Mouse (Mus musculus) embryonic stem cell, embryonic (primary cell): ENCODE results near the gene Slc22a5.
"Not testable (repeated sequence)": the region's sequence is repeated elsewhere in the genome, so short reads cannot be mapped to it uniquely, and the experiment has no call there.

ENCODE experiments used
- CTCF ChIA-PET, 4 experiments: fragments of 300-600 bp in 2 of 4; fragments of 350-600 bp in 2 of 4; sonication (Branson Sonifier 250); formaldehyde crosslinking; loops; one replicate each; lab custom pipeline; 2022; ENCODE audit warnings: inconsistent platforms in 2 of 4; lab: Charles Lee
- POLR2A ChIA-PET, 4 experiments: fragments of 300-600 bp in 2 of 4; fragments of 350-600 bp in 2 of 4; sonication (Branson Sonifier 250); formaldehyde crosslinking; loops; one replicate each; lab custom pipeline; 2022; ENCODE audit warnings: antibody characterized with exemption in 4 of 4, inconsistent platforms in 1 of 4; lab: Charles Lee

Gene Slc22a5

GRCm38 (mm10) chr11:53893451-53893850 is 2.0 kb upstream of the Slc22a5 start:
- CTCF ChIA-PET = interaction anchor here in 1 of 4 experiments (0.9 kb wide), 1 partner anchor 109 kb away, joined by 4 read pairs; no protein-coding TSS in a partner anchor

GRCm38 (mm10) chr11:53892716-53893416 is 1.4 kb upstream of the Slc22a5 start:
- POLR2A ChIA-PET = interaction anchor here in 3 of 4 experiments (0.6 to 4.2 kb wide), 10 partner anchors 8 to 630 kb away, joined by 3 to 64 read pairs (median 6); partner anchors contain the start of genes Rad50 (in 1 of the 3), Rapgef6 (in 1 of the 3) and Slc22a21 (in 1 of the 3)
- CTCF ChIA-PET = interaction anchor here in 2 of 4 experiments (0.6 to 1.4 kb wide), 4 partner anchors 10 to 121 kb away, joined by 3 to 4 read pairs (median 4); no protein-coding TSS in a partner anchor

More at GRCm38 (mm10) chr11:53893451-53893850, 2.0 kb upstream of the Slc22a5 start:
- POLR2A ChIA-PET = interaction anchor here in 3 of 4 experiments (0.6 to 4.2 kb wide), 4 partner anchors 9 to 87 kb away, joined by 3 to 64 read pairs (median 13); partner anchors contain the start of gene Slc22a21 (in 1 of the 3)

- ChIA-PET CTCF (interaction anchor here in 2 of 4 experiments (0.6 to 1.4 kb wide), 6 partner anchors 12 to 156 kb away, joined by 3 to 7 read pairs (median 4); no protein-coding TSS in a partner anchor), POLR2A (interaction anchor here in 3 of 4 experiments (0.7 to 4.2 kb wide), 14 partner anchors 11 to 896 kb away, joined by 3 to 64 read pairs (median 4); partner anchors contain the start of genes Irf1 (in 2 of the 3), Slc22a21 (in 2 of the 3), Cdc42se2 (in 1 of the 3) and Rad50 (in 1 of the 3))
Observed at GRCm38 (mm10) chr11:53890906-53891504, 455 bp downstream of the Slc22a5 start.

- CTCF ChIA-PET = no interaction called here
- POLR2A ChIA-PET = no interaction called here
Observed at GRCm38 (mm10) chr11:53890225-53890624, 1.2 kb downstream of the Slc22a5 start.

GRCm38 (mm10) chr11:53889091-53889645 is 2.3 kb downstream of the Slc22a5 start:
- POLR2A ChIA-PET = interaction anchor here in 2 of 4 experiments (0.6 to 1.3 kb wide), 3 partner anchors 13 to 252 kb away, joined by 3 read pairs; no protein-coding TSS in a partner anchor
- CTCF ChIA-PET = interaction anchor here in 2 of 4 experiments (0.6 kb wide), 2 partner anchors 88 to 424 kb away, joined by 3 to 4 read pairs; no protein-coding TSS in a partner anchor

- POLR2A ChIA-PET = interaction anchor here in 1 of 4 experiments (0.6 kb wide), 1 partner anchor 270 kb away, joined by 3 read pairs; the partner anchor contains the start of gene Il4
- CTCF ChIA-PET = no interaction called here
Observed at GRCm38 (mm10) chr11:53888242-53888641, 3.2 kb downstream of the Slc22a5 start.

- ChIA-PET POLR2A (no interaction called here), CTCF (interaction anchor here in 1 of 4 experiments (0.6 kb wide), 1 partner anchor 34 kb away, joined by 3 read pairs; no protein-coding TSS in a partner anchor)
Observed at GRCm38 (mm10) chr11:53883287-53883686, 8.2 kb downstream of the Slc22a5 start.

GRCm38 (mm10) chr11:53878096-53878495 is 13.4 kb downstream of the Slc22a5 start:
- CTCF ChIA-PET = interaction anchor here in 3 of 4 experiments (0.6 to 2.5 kb wide), 5 partner anchors 14 to 508 kb away, joined by 3 to 8 read pairs (median 4); no protein-coding TSS in a partner anchor

GRCm38 (mm10) chr11:53876488-53876887 is 15.0 kb downstream of the Slc22a5 start:
- CTCF ChIA-PET = no interaction called here
- POLR2A ChIA-PET = no interaction called here

More at GRCm38 (mm10) chr11:53878096-53878495, 13.4 kb downstream of the Slc22a5 start:
- POLR2A ChIA-PET = not testable (repeated sequence)

GRCm38 (mm10) chr11:53874706-53875105 is 16.8 kb downstream of the Slc22a5 start:
- ChIA-PET POLR2A (interaction anchor here in 1 of 4 experiments (0.5 kb wide), 1 partner anchor 16 kb away, joined by 3 read pairs; no protein-coding TSS in a partner anchor), CTCF (interaction anchor here in 3 of 4 experiments (0.6 to 1.1 kb wide), 6 partner anchors 18 to 383 kb away, joined by 3 to 11 read pairs (median 4); no protein-coding TSS in a partner anchor)

GRCm38 (mm10) chr11:53873909-53874704 is 17.4 kb downstream of the Slc22a5 start:
- POLR2A ChIA-PET = interaction anchor here in 1 of 4 experiments (0.5 kb wide), 1 partner anchor 16 kb away, joined by 3 read pairs; no protein-coding TSS in a partner anchor
- CTCF ChIA-PET = interaction anchor here in 3 of 4 experiments (0.6 to 1.1 kb wide), 7 partner anchors 17 to 383 kb away, joined by 3 to 11 read pairs (median 3); no protein-coding TSS in a partner anchor

- CTCF ChIA-PET = interaction anchor here in 3 of 4 experiments (0.6 to 2.0 kb wide), 8 partner anchors 22 to 186 kb away, joined by 3 to 8 read pairs (median 5); no protein-coding TSS in a partner anchor
- POLR2A ChIA-PET = interaction anchor here in 3 of 4 experiments (0.5 to 1.5 kb wide), 5 partner anchors 22 to 165 kb away, joined by 3 to 5 read pairs (median 4); partner anchors contain the start of gene Rad50 (in 1 of the 3)
Observed at GRCm38 (mm10) chr11:53871786-53872507, 19.5 kb downstream of the Slc22a5 start.

- ChIA-PET POLR2A (no interaction called here), CTCF (interaction anchor here in 1 of 4 experiments (1.0 kb wide), 1 partner anchor 133 kb away, joined by 3 read pairs; no protein-coding TSS in a partner anchor)
Observed at GRCm38 (mm10) chr11:53869172-53869571, 22.3 kb downstream of the Slc22a5 start.

- POLR2A ChIA-PET = not testable (repeated sequence)
- CTCF ChIA-PET = interaction anchor here in 2 of 4 experiments (0.6 to 1.0 kb wide), 2 partner anchors 133 to 486 kb away, joined by 3 to 4 read pairs; no protein-coding TSS in a partner anchor
Observed at GRCm38 (mm10) chr11:53868323-53868722, 23.1 kb downstream of the Slc22a5 start.

- CTCF ChIA-PET = interaction anchor here in 1 of 4 experiments (0.6 kb wide), 1 partner anchor 44 kb away, joined by 5 read pairs; no protein-coding TSS in a partner anchor
- POLR2A ChIA-PET = not testable (repeated sequence)
Observed at GRCm38 (mm10) chr11:53864724-53865310, 26.6 kb downstream of the Slc22a5 start.

- CTCF ChIA-PET = interaction anchor here (0.6 to 1.7 kb wide), 7 partner anchors 10 to 126 kb away, joined by 3 to 12 read pairs (median 5); no protein-coding TSS in a partner anchor
Observed at GRCm38 (mm10) chr11:53860944-53861343, 30.5 kb downstream of the Slc22a5 start.

More at GRCm38 (mm10) chr11:53860944-53861343, 30.5 kb downstream of the Slc22a5 start:
- POLR2A ChIA-PET = interaction anchor here in 2 of 4 experiments (1.3 to 1.5 kb wide), 2 partner anchors 11 to 91 kb away, joined by 4 to 7 read pairs; partner anchors contain the start of gene Irf1 (in 1 of the 2)
